Mouse (Mus musculus) cerebellum, adult 2 months (tissue): ENCODE measurements around the gene Mcf2l.

Experiments used
- CTCF ChIP-seq: fragments of 200-500 bp; IDR thresholded peaks from 2 replicates; pipeline ENCODE4 v1.5.1; 2011; ENCODE audit warnings: low read depth, mild to moderate bottlenecking, control low read depth, low read length, moderate library complexity, borderline replicate concordance; ENCODE audit not compliant: insufficient read depth
- POLR2A ChIP-seq: fragments of 200-500 bp; IDR thresholded peaks from 2 replicates; pipeline ENCODE4 v1.6.1; 2011; ENCODE audit warnings: low read length, control low read depth, borderline replicate concordance; ENCODE audit not compliant: insufficient read depth

GRCm38 (mm10) chr8:12912011-12912410 is 38.4 kb downstream of the Mcf2l start:
- TF ChIP-seq CTCF (no peak), POLR2A (no peak)
